In the genomic region with DNA sequence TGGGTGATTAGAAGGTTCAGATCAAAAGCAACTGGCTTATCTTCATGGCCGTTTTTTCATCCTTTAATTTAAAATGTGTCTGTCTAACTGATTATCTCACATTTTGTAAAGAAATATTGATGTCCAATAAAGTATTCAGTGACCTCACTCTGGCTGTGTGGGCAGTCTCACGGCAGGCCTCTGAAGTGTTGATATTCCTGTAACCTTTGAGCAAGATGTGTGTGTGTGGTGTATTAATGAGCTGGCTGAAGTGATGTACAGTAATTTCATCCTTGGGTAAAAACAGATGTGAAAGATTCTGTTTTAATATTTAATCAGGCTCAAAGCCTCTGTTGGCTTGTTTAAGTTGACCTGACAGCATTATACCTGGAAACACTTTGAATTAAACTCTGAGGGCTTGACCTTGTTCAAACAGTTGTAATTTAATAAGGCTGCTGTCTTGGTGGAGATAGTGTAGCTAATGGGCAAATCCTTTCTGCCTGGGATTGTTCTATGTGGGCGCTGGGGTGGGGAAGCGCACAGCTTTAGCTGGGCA, we compare ENCODE assay signal across 24 mouse cellular contexts.
DNase-seq lines count a peak whose midpoint lies in the region; ATAC-seq lines count a peak whose summit lies in the region.
"Had no signal": no experiment of that assay in that cellular context is flagged by ENCODE, and none has a peak within 500 bp of the region (broad histone marks: within the 10 kb centered on the region; RNA-seq: fewer than 3 reads in every experiment).

No protein-coding gene starts in this region.

- H3K9me3 ChIP-seq in forebrain, embryonic 11.5 days (ENCODE audit: control insufficient read depth, low read length) = no peaks in the 10 kb centered on the region
- no peaks in the 10 kb centered on the region for H3K9me3 ChIP-seq in forebrain, embryonic 10.5 days
- H3K9me3 ChIP-seq in midbrain, embryonic 12.5 days = no peaks in the 10 kb centered on the region
- no peaks in the 10 kb centered on the region for H3K9me3 ChIP-seq in midbrain, embryonic 10.5 days (replicated peaks)
- no peaks in the 10 kb centered on the region for H3K9me3 ChIP-seq in midbrain, embryonic 15.5 days
- H3K9me3 ChIP-seq in midbrain, embryonic 11.5 days (ENCODE audit: control insufficient read depth, low read length) = no peaks in the 10 kb centered on the region
- H3K9me3 ChIP-seq: forebrain, embryonic 12.5 days; forebrain, embryonic 15.5 days; heart, embryonic 12.5 days; heart, embryonic 15.5 days; hindbrain, embryonic 10.5 days; hindbrain, embryonic 13.5 days had no signal

- H3K4me2 ChIP-seq in forebrain, embryonic 11.5 days (ENCODE audit: low read depth, low read length, severe bottlenecking) = no peak overlapping the region
- H3K4me2 ChIP-seq in midbrain, embryonic 12.5 days (replicated peaks) = no peak overlapping the region
- no peak overlapping the region for H3K4me2 ChIP-seq in midbrain, embryonic 15.5 days
- no peak overlapping the region for H3K4me2 ChIP-seq in midbrain, embryonic 11.5 days
- H3K4me2 ChIP-seq: forebrain, embryonic 12.5 days; forebrain, embryonic 15.5 days; heart, embryonic 12.5 days; heart, embryonic 15.5 days; hindbrain, embryonic 13.5 days had no signal

- 68% methylated on average over 4 of the region's 4 CpGs for whole genome bisulfite sequencing in forebrain, embryonic 11.5 days
- 79% methylated on average over 4 of the region's 4 CpGs for WGBS in forebrain, embryonic 10.5 days
- 70% methylated on average over 4 of the region's 4 CpGs for WGBS in midbrain, embryonic 12.5 days
- 82% methylated on average over 4 of the region's 4 CpGs for WGBS in midbrain, embryonic 10.5 days
- 42% methylated on average over 4 of the region's 4 CpGs for WGBS in midbrain, embryonic 15.5 days
- 78% methylated on average over 4 of the region's 4 CpGs for WGBS in midbrain, embryonic 11.5 days

- no peaks in the 10 kb centered on the region for H3K27me3 ChIP-seq in forebrain, embryonic 11.5 days (ENCODE audit: control insufficient read depth, insufficient read depth, low read length)
- no peaks in the 10 kb centered on the region for H3K27me3 ChIP-seq in forebrain, embryonic 10.5 days (ENCODE audit: poor library complexity, severe bottlenecking)
- H3K27me3 ChIP-seq in midbrain, embryonic 12.5 days = no peaks in the 10 kb centered on the region
- no peaks in the 10 kb centered on the region for H3K27me3 ChIP-seq in midbrain, embryonic 10.5 days (ENCODE audit: low read depth, poor library complexity, severe bottlenecking)
- H3K27me3 ChIP-seq in midbrain, embryonic 15.5 days (replicated peaks) = no peaks in the 10 kb centered on the region
- H3K27me3 ChIP-seq in midbrain, embryonic 11.5 days (ENCODE audit: control insufficient read depth, insufficient read depth, low read length) = no peaks in the 10 kb centered on the region
- H3K27me3 ChIP-seq: forebrain, embryonic 12.5 days; forebrain, embryonic 15.5 days; heart, embryonic 12.5 days; heart, embryonic 15.5 days; hindbrain, embryonic 13.5 days had no signal

- H3K4me3 ChIP-seq in forebrain, embryonic 11.5 days (ENCODE audit: low read depth, low read length) = no peak overlapping the region
- H3K4me3 ChIP-seq in forebrain, embryonic 10.5 days = no peak overlapping the region
- H3K4me3 ChIP-seq in midbrain, embryonic 12.5 days = no peak overlapping the region
- no peak overlapping the region for H3K4me3 ChIP-seq in midbrain, embryonic 10.5 days
- H3K4me3 ChIP-seq in midbrain, embryonic 15.5 days = no peak overlapping the region
- no peak overlapping the region for H3K4me3 ChIP-seq in midbrain, embryonic 11.5 days (ENCODE audit: low read depth, low read length)
- H3K4me3 ChIP-seq: forebrain, embryonic 12.5 days; forebrain, embryonic 15.5 days; heart, embryonic 12.5 days; heart, embryonic 15.5 days; hindbrain, embryonic 10.5 days; hindbrain, embryonic 13.5 days had no signal

- H3K36me3 ChIP-seq in forebrain, embryonic 11.5 days (ENCODE audit: control insufficient read depth, insufficient read depth, low read length) = no peaks in the 10 kb centered on the region
- H3K36me3 ChIP-seq in forebrain, embryonic 10.5 days (replicated peaks) = peaks cover 3% of the 10 kb centered on the region; the same call in 1 of the 2 replicates
- no peaks in the 10 kb centered on the region for H3K36me3 ChIP-seq in midbrain, embryonic 12.5 days
- H3K36me3 ChIP-seq in midbrain, embryonic 10.5 days = no peaks in the 10 kb centered on the region
- no peaks in the 10 kb centered on the region for H3K36me3 ChIP-seq in midbrain, embryonic 15.5 days (replicated peaks)
- H3K36me3 ChIP-seq in midbrain, embryonic 11.5 days (ENCODE audit: control insufficient read depth, insufficient read depth, low read length) = no peaks in the 10 kb centered on the region
- H3K36me3 ChIP-seq: forebrain, embryonic 12.5 days; forebrain, embryonic 15.5 days; heart, embryonic 12.5 days; heart, embryonic 15.5 days; hindbrain, embryonic 13.5 days had no signal

- H3K4me1 ChIP-seq in forebrain, embryonic 11.5 days (replicated peaks; ENCODE audit: control insufficient read depth, insufficient read depth, low read length) = no peaks in the 10 kb centered on the region; the same call in 1 of the 2 replicates
- H3K4me1 ChIP-seq in forebrain, embryonic 10.5 days = peaks cover 38% of the 10 kb centered on the region
- peaks cover 23% of the 10 kb centered on the region for H3K4me1 ChIP-seq in midbrain, embryonic 12.5 days
- H3K4me1 ChIP-seq in midbrain, embryonic 10.5 days = peaks cover 20% of the 10 kb centered on the region
- peaks cover 22% of the 10 kb centered on the region for H3K4me1 ChIP-seq in midbrain, embryonic 15.5 days
- no peaks in the 10 kb centered on the region for H3K4me1 ChIP-seq in midbrain, embryonic 11.5 days (ENCODE audit: control insufficient read depth, insufficient read depth, low read length)

- peak; percentile 14 for DNase-seq in forebrain, embryonic 11.5 days (ENCODE audit: low spot score)
- DNase-seq in forebrain, embryonic 10.5 days (ENCODE audit: extremely low spot score, low spot score) = no peak
- DNase-seq in midbrain, embryonic 10.5 days (ENCODE audit: low spot score) = no peak
- DNase-seq in midbrain, embryonic 11.5 days (ENCODE audit: low spot score, missing footprints) = no peak
- DNase-seq in layer of hippocampus, adult 11-12 months (ENCODE audit: low spot score) = no peak
- DNase-seq: adrenal gland, adult 2 months; adrenal gland, postnatal 14 days; cerebellum, adult 11-12 months; cerebellum, adult 8-10 months; cerebellum, postnatal 10 days; cerebellum, postnatal 36 days; gastrocnemius, postnatal 25 days; heart, postnatal 10 days; heart, postnatal 36 days had no signal

- H3K9ac ChIP-seq in forebrain, embryonic 11.5 days (ENCODE audit: low read length) = no peak overlapping the region
- no peak overlapping the region for H3K9ac ChIP-seq in midbrain, embryonic 12.5 days (replicated peaks)
- H3K9ac ChIP-seq in midbrain, embryonic 15.5 days = no peak overlapping the region
- no peak overlapping the region for H3K9ac ChIP-seq in midbrain, embryonic 11.5 days (ENCODE audit: low read length)
- H3K9ac ChIP-seq: forebrain, embryonic 12.5 days; forebrain, embryonic 15.5 days; heart, embryonic 12.5 days; heart, embryonic 15.5 days; hindbrain, embryonic 13.5 days had no signal

- no peak overlapping the region for H3K27ac ChIP-seq in forebrain, embryonic 11.5 days (ENCODE audit: low read depth, low read length)
- H3K27ac ChIP-seq in forebrain, embryonic 10.5 days = no peak overlapping the region
- peak overlapping the region; percentile 35; the same call in 1 of the 2 replicates for H3K27ac ChIP-seq in midbrain, embryonic 12.5 days (replicated peaks)
- H3K27ac ChIP-seq in midbrain, embryonic 10.5 days (replicated peaks) = no peak overlapping the region
- H3K27ac ChIP-seq in midbrain, embryonic 15.5 days = 0 out of 2 replicates have a peak overlapping the region, but pooled peaks have one; percentile 38
- no peak overlapping the region for H3K27ac ChIP-seq in midbrain, embryonic 11.5 days (ENCODE audit: low read depth, low read length)
- H3K27ac ChIP-seq: forebrain, embryonic 15.5 days; heart, embryonic 15.5 days; hindbrain, embryonic 10.5 days; hindbrain, embryonic 13.5 days had no signal

- ATAC-seq in forebrain, embryonic 11.5 days (replicated peaks; ENCODE audit: low FRiP score) = no peak
- ATAC-seq in midbrain, embryonic 12.5 days (ENCODE audit: low FRiP score, low read depth) = peak; percentile 41; the same call in 1 of the 2 replicates
- peak; percentile 60 for ATAC-seq in midbrain, embryonic 15.5 days (replicated peaks)
- no peak for ATAC-seq in midbrain, embryonic 11.5 days (ENCODE audit: low FRiP score)
- ATAC-seq: CD4-positive, CD25-positive, alpha-beta regulatory T cell, adult 4 months; forebrain, embryonic 15.5 days; hindbrain, embryonic 16.5 days had no signal

Comparison
In these comparisons a context has a peak if more than half of its experiments do, and no peak if none do; other contexts are left out.
1. ATAC-seq: peak in midbrain, embryonic 12.5 days (single experiment) and midbrain, embryonic 15.5 days (single experiment); none in forebrain, embryonic 11.5 days (single experiment) and midbrain, embryonic 11.5 days (single experiment).
2. H3K27ac ChIP-seq: peak in midbrain, embryonic 12.5 days (single experiment) and midbrain, embryonic 15.5 days (single experiment); none in forebrain, embryonic 11.5 days (single experiment), forebrain, embryonic 10.5 days (single experiment), midbrain, embryonic 10.5 days (single experiment) and midbrain, embryonic 11.5 days (single experiment).